Comparison of ENCODE assay signal across 20 mouse cellular contexts in genomic region chr11:52292346-52292745, GRCm38 (mm10). TPM values are rescaled to one million over a fixed set of nuclear protein-coding genes. Genes with fewer than 3 reads are reported as not detected.
DNase-seq lines count a peak whose midpoint lies in the region; ATAC-seq and TF ChIP-seq lines count a peak whose summit lies in the region.
"Had no signal": no experiment of that assay in that cellular context is flagged by ENCODE, and none has a peak within 500 bp of the region (broad histone marks: within the 10 kb centered on the region; RNA-seq: fewer than 3 reads in every experiment).

No protein-coding gene starts in this region.

- peaks cover 10% of the 10 kb centered on the region; the same call in 1 of the 2 replicates for H3K4me1 ChIP-seq in kidney, embryonic 15.5 days
- H3K4me1 ChIP-seq in kidney, adult 2 months (ENCODE audit: control insufficient read depth, insufficient read depth, low read length), result no peaks in the 10 kb centered on the region
- H3K4me1 ChIP-seq in CH12.LX (ENCODE audit: control insufficient read depth in 1 of 2, insufficient read depth in 2 of 2), result peaks cover 17 to 53% of the 10 kb centered on the region in 2 experiments
- H3K4me1 ChIP-seq in limb, embryonic 10.5 days, result peaks cover 11% of the 10 kb centered on the region
- H3K4me1 ChIP-seq: embryonic facial prominence, embryonic 15.5 days; heart, embryonic 12.5 days had no signal

- DNase-seq in kidney, adult 2 months, result no peak
- DNase-seq in CH12.LX (ENCODE audit: extremely low read depth), result no peak
- peak; percentile 25 for DNase-seq in limb, embryonic 10.5 days (ENCODE audit: low spot score)
- DNase-seq in thymus, postnatal 4 days, result peak; percentile 62
- DNase-seq in heart, adult 8-10 months (ENCODE audit: low spot score), result no peak
- no peak for DNase-seq in right cerebral cortex, adult 2 months (ENCODE audit: low spot score in 2 of 2)
- DNase-seq: adrenal gland, adult 8-10 months; cerebellum, adult 11 months; cerebellum, adult 8-10 months; cerebellum, postnatal 14 days; embryo, embryonic 11 days; heart, adult 2 months had no signal

- H3K27me3 ChIP-seq in kidney, embryonic 15.5 days, result no peaks in the 10 kb centered on the region
- no peaks in the 10 kb centered on the region for H3K27me3 ChIP-seq in kidney, adult 2 months (replicated peaks; ENCODE audit: control insufficient read depth, insufficient read depth, low read length)
- H3K27me3 ChIP-seq in CH12.LX (replicated peaks), result no peaks in the 10 kb centered on the region
- no peaks in the 10 kb centered on the region for H3K27me3 ChIP-seq in limb, embryonic 10.5 days (ENCODE audit: low read depth, poor library complexity, severe bottlenecking)
- H3K27me3 ChIP-seq: embryonic facial prominence, embryonic 15.5 days had no signal

- no peak overlapping the region for H3K4me3 ChIP-seq in kidney, embryonic 15.5 days (replicated peaks)
- no peak overlapping the region for H3K4me3 ChIP-seq in kidney, adult 2 months (ENCODE audit: insufficient read depth, low read depth, low read length)
- no peak overlapping the region for H3K4me3 ChIP-seq in CH12.LX (replicated peaks in 1 of 3; ENCODE audit: low read depth in 2 of 3, low read length in 2 of 3, poor library complexity in 1 of 3)
- H3K4me3 ChIP-seq in limb, embryonic 10.5 days, result no peak overlapping the region
- H3K4me3 ChIP-seq: embryonic facial prominence, embryonic 15.5 days; erythroblast, embryonic 14.5 days; forebrain, embryonic 10.5 days; heart, adult 2 months; heart, embryonic 12.5 days; hindbrain, embryonic 10.5 days had no signal

- no peak overlapping the region for H3K9ac ChIP-seq in kidney, embryonic 15.5 days
- H3K9ac ChIP-seq in CH12.LX (ENCODE audit: insufficient read depth, low read depth), result no peak overlapping the region
- H3K9ac ChIP-seq: embryonic facial prominence, embryonic 15.5 days; heart, embryonic 12.5 days; hindbrain, embryonic 14.5 days had no signal

- in situ Hi-C loops in CH12.LX (cut with MboI; ENCODE audit: low pct_ligation_motif_present, low pct_unique_long_range_greater_than_20kb, low sequenced_read_pairs), result no loop called here

- no peaks in the 10 kb centered on the region for H3K36me3 ChIP-seq in kidney, embryonic 15.5 days
- no peaks in the 10 kb centered on the region for H3K36me3 ChIP-seq in kidney, adult 2 months (ENCODE audit: control insufficient read depth, insufficient read depth, low read length)
- no peaks in the 10 kb centered on the region for H3K36me3 ChIP-seq in CH12.LX (replicated peaks in 1 of 2; ENCODE audit: control insufficient read depth in 1 of 2, insufficient read depth in 1 of 2, low read length in 1 of 2)
- H3K36me3 ChIP-seq in limb, embryonic 10.5 days, result no peaks in the 10 kb centered on the region
- H3K36me3 ChIP-seq: embryonic facial prominence, embryonic 15.5 days; forebrain, embryonic 10.5 days; heart, embryonic 12.5 days; hindbrain, embryonic 10.5 days had no signal

- dilution Hi-C loops in CH12.LX (cut with MboI; ENCODE audit: extremely low pct_ligation_motif_present, extremely low pct_unique_long_range_greater_than_20kb, low sequenced_read_pairs), result no loop called here

- no peak for TF ChIP-seq CTCF in kidney, adult 2 months (conservative IDR thresholded peaks at IDR 0.05; ENCODE audit: insufficient read depth, insufficient read length, low read depth, low read length)
- TF ChIP-seq CTCF in CH12.LX (conservative IDR thresholded peaks at IDR 0.05 in 1 of 2, IDR thresholded peaks at IDR 0.05 in 1 of 2; ENCODE audit: low read depth in 2 of 2, low read length in 2 of 2), result no peak

- H3K27ac ChIP-seq in kidney, embryonic 15.5 days, result no peak overlapping the region
- H3K27ac ChIP-seq in kidney, adult 2 months (ENCODE audit: insufficient read depth, low read depth, low read length), result no peak overlapping the region
- no peak overlapping the region for H3K27ac ChIP-seq in CH12.LX (ENCODE audit: insufficient read depth, low read depth)
- H3K27ac ChIP-seq in limb, embryonic 10.5 days, result no peak overlapping the region
- H3K27ac ChIP-seq: embryonic facial prominence, embryonic 15.5 days; forebrain, embryonic 10.5 days; heart, adult 2 months; hindbrain, embryonic 10.5 days; hindbrain, embryonic 14.5 days had no signal

- TF ChIP-seq POLR2A in kidney, adult 2 months (IDR thresholded peaks at IDR 0.05; ENCODE audit: low read depth, low read length), result no peak
- no peak for TF ChIP-seq POLR2A in CH12.LX (IDR thresholded peaks at IDR 0.05; ENCODE audit: low read depth, low read length)

- no peaks in the 10 kb centered on the region for H3K9me3 ChIP-seq in kidney, embryonic 15.5 days (replicated peaks)
- no peaks in the 10 kb centered on the region for H3K9me3 ChIP-seq in CH12.LX (replicated peaks; ENCODE audit: low read length)
- H3K9me3 ChIP-seq in limb, embryonic 10.5 days (replicated peaks), result no peaks in the 10 kb centered on the region
- H3K9me3 ChIP-seq: embryonic facial prominence, embryonic 15.5 days; forebrain, embryonic 10.5 days; heart, embryonic 12.5 days; hindbrain, embryonic 10.5 days had no signal

- WGBS in kidney, embryonic 15.5 days, result 52% methylated on average over 7 of the region's 7 CpGs
- WGBS in kidney, adult 2 months, result 38% methylated on average over 7 of the region's 7 CpGs
- 75% methylated on average over 7 of the region's 7 CpGs for WGBS in limb, embryonic 10.5 days

- no peak overlapping the region for H3K4me2 ChIP-seq in kidney, embryonic 15.5 days
- no peak overlapping the region for H3K4me2 ChIP-seq in CH12.LX (ENCODE audit: insufficient read depth, low read depth, poor library complexity, severe bottlenecking)
- H3K4me2 ChIP-seq: embryonic facial prominence, embryonic 15.5 days; heart, embryonic 12.5 days; hindbrain, embryonic 14.5 days had no signal

- TF ChIP-seq EP300 in CH12.LX (IDR thresholded peaks at IDR 0.05; ENCODE audit: low read length), result no peak

- TF ChIP-seq RAD21 in CH12.LX (IDR thresholded peaks at IDR 0.05; ENCODE audit: low read depth, low read length), result no peak

- H3K79me2 ChIP-seq in CH12.LX (replicated peaks; ENCODE audit: control insufficient read depth, extremely low read depth, insufficient read depth, poor library complexity, severe bottlenecking), result no peaks in the 10 kb centered on the region

- ATAC-seq in kidney, embryonic 15.5 days (replicated peaks; ENCODE audit: low FRiP score), result peak; percentile 73
- ATAC-seq: forebrain, embryonic 14.5 days had no signal

TF ChIP-seq in CH12.LX, 34 proteins besides CTCF, POLR2A, EP300 and RAD21:
- TF ChIP-seq MAX (IDR thresholded peaks at IDR 0.05; ENCODE audit: low read length) (no peak), GABPA (IDR thresholded peaks at IDR 0.05; ENCODE audit: insufficient replicate concordance, low read depth, low read length) (no peak), ETS1 (conservative IDR thresholded peaks at IDR 0.05; ENCODE audit: low read depth, low read length) (peak; percentile 62), BHLHE40 (IDR thresholded peaks at IDR 0.05; ENCODE audit: low read depth, low read length) (no peak), CHD2 (IDR thresholded peaks at IDR 0.05; ENCODE audit: low read length) (peak; percentile 87), MYC (IDR thresholded peaks at IDR 0.05; ENCODE audit: low read depth, low read length) (no peak)

RNA-seq across cellular contexts. Expression of gene Tcf7, which starts 9.5 kb away (rescaled TPM):
- polyA plus RNA-seq in kidney, embryonic 15.5 days (2015; fragmentation: Nextera tagmentation; extraction: Ambion mirVana), result 15.4 and 15.5 TPM in 2 replicates
- 2.1 and 13.2 TPM in 2 replicates for polyA plus RNA-seq in kidney, adult 2 months (2012; rRNA removed)
- total RNA-seq in CH12.LX (2012; rRNA removed), result 0.46 and 0.55 TPM in 2 replicates
- total RNA-seq in CH12.LX (2014; rRNA removed), result 0.77 and 0.85 TPM in 2 replicates
- polyA plus RNA-seq in CH12.LX (2012; ENCODE audit: insufficient read length, low read depth), result 4.4 and 5.5 TPM in 2 replicates
- polyA plus RNA-seq in limb, embryonic 10.5 days (2016; fragmentation: Nextera tagmentation; extraction: Ambion mirVana), result 24.4 and 41.7 TPM in 2 replicates
- 1 to 10 TPM in 1 of 4 experiments, under 1 TPM in 3; 0.44 to 1.0 (median 0.83) TPM for total RNA-seq in heart, adult 8-10 months (2022)

Comparison
In these comparisons a context has a peak if more than half of its experiments do, and no peak if none do; other contexts are left out.
1. DNase-seq: peak in limb, embryonic 10.5 days (single experiment) and thymus, postnatal 4 days (single experiment); none in kidney, adult 2 months (single experiment), CH12.LX (single experiment), heart, adult 8-10 months (single experiment) and right cerebral cortex, adult 2 months (0 of 2).